Comparison of ENCODE assay signal across 22 mouse cellular contexts in the genomic region with DNA sequence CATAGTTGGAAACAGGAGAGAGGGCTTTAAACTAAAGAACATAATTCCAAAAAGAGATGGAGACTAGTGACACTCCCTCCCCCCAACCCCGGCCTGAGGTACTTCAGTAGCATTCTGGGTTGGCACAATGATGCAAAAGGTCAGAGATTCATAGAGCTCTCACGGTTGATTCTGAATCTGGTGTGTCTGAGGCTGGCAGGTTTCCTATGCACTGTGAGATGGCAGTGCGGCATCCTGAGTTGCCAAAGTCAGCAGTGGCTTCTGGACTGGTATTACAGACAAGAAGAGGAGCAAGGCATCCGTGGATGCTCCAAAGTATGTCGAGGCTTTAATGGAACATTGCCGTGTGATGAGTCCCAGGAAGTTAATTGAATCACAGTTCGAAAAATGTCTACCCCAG.
DNase-seq lines count a peak whose midpoint lies in the region; ATAC-seq lines count a peak whose summit lies in the region.
"Had no signal": no experiment of that assay in that cellular context is flagged by ENCODE, and none has a peak within 500 bp of the region (broad histone marks: within the 10 kb centered on the region; RNA-seq: fewer than 3 reads in every experiment).

No protein-coding gene starts in this region.

- H3K4me2 ChIP-seq in midbrain, embryonic 11.5 days, result no peak overlapping the region
- H3K4me2 ChIP-seq in midbrain, embryonic 15.5 days, result no peak overlapping the region

- DNase-seq in cerebellum, postnatal 10 days, result peak; percentile 65 to 69
- DNase-seq in cerebellum, adult 9-10 months, result no peak
- peak; percentile 58 for DNase-seq in cerebellum, postnatal 14 days
- no peak for DNase-seq in cerebellum, adult 11-12 months
- peak; percentile 5 to 19 for DNase-seq in cerebellum, postnatal 25 days
- no peak for DNase-seq in cerebellum, postnatal 4 days (ENCODE audit: low spot score in 2 of 2)
- peak; percentile 49 for DNase-seq in midbrain, embryonic 11.5 days (ENCODE audit: low spot score, missing footprints)
- DNase-seq: adrenal gland, adult 2 months; adrenal gland, adult 8-10 months; adrenal gland, postnatal 10 days; adrenal gland, postnatal 14 days; adrenal gland, postnatal 25 days; adrenal gland, postnatal 36 days; B cell, adult 2 months; cerebellum, adult 11 months; cerebellum, adult 18-20 months had no signal

- H3K36me3 ChIP-seq in midbrain, embryonic 11.5 days (ENCODE audit: control insufficient read depth, insufficient read depth, low read length), result no peaks in the 10 kb centered on the region
- H3K36me3 ChIP-seq in midbrain, embryonic 15.5 days (replicated peaks), result no peaks in the 10 kb centered on the region
- H3K36me3 ChIP-seq: G1E had no signal

- H3K9ac ChIP-seq in midbrain, embryonic 11.5 days (ENCODE audit: low read length), result no peak overlapping the region
- H3K9ac ChIP-seq in midbrain, embryonic 15.5 days, result no peak overlapping the region

- no peaks in the 10 kb centered on the region for H3K9me3 ChIP-seq in midbrain, embryonic 11.5 days (ENCODE audit: control insufficient read depth, low read length)
- H3K9me3 ChIP-seq in midbrain, embryonic 15.5 days, result no peaks in the 10 kb centered on the region
- H3K9me3 ChIP-seq: G1E had no signal

- H3K4me3 ChIP-seq in midbrain, embryonic 11.5 days (ENCODE audit: low read depth, low read length), result no peak overlapping the region
- H3K4me3 ChIP-seq in midbrain, embryonic 15.5 days, result no peak overlapping the region

- no peak overlapping the region for H3K27ac ChIP-seq in midbrain, embryonic 11.5 days (ENCODE audit: low read depth, low read length)
- H3K27ac ChIP-seq in midbrain, embryonic 15.5 days, result no peak overlapping the region

- no peak for ATAC-seq in midbrain, embryonic 11.5 days (ENCODE audit: low FRiP score)
- no peak for ATAC-seq in midbrain, embryonic 15.5 days (replicated peaks)
- ATAC-seq: activated CD4-positive, CD25-positive, alpha-beta regulatory T cell, adult 4 months; CD4-positive, CD25-positive, alpha-beta regulatory T cell, adult 4 months; Patski had no signal

- H3K4me1 ChIP-seq in midbrain, embryonic 11.5 days (ENCODE audit: control insufficient read depth, insufficient read depth, low read length), result no peaks in the 10 kb centered on the region
- no peaks in the 10 kb centered on the region for H3K4me1 ChIP-seq in midbrain, embryonic 15.5 days

- H3K27me3 ChIP-seq in midbrain, embryonic 11.5 days (ENCODE audit: control insufficient read depth, insufficient read depth, low read length), result no peaks in the 10 kb centered on the region
- no peaks in the 10 kb centered on the region for H3K27me3 ChIP-seq in midbrain, embryonic 15.5 days (replicated peaks)
- H3K27me3 ChIP-seq: CH12.LX had no signal

- 83% methylated on average over 7 of the region's 7 CpGs for WGBS in midbrain, embryonic 11.5 days
- WGBS in midbrain, embryonic 15.5 days, result 89% methylated on average over 7 of the region's 7 CpGs

Comparison
In these comparisons a context has a peak if more than half of its experiments do, and no peak if none do; other contexts are left out.
1. DNase-seq: peak in cerebellum, postnatal 10 days (2 of 2), cerebellum, postnatal 14 days (2 of 2), cerebellum, postnatal 25 days (2 of 2) and midbrain, embryonic 11.5 days (single experiment); none in cerebellum, adult 9-10 months (single experiment), cerebellum, adult 11-12 months (single experiment) and cerebellum, postnatal 4 days (0 of 2).